17 mouse cellular contexts compared by ENCODE assay signal in genomic region chr4:77664761-77665160, GRCm38 (mm10).
"Had no signal": no experiment of that assay in that cellular context is flagged by ENCODE, and none has a peak within 500 bp of the region (broad histone marks: within the 10 kb centered on the region; RNA-seq: fewer than 3 reads in every experiment).

No protein-coding gene starts in this region.

- H3K27ac ChIP-seq: lung, embryonic 15.5 days; macrophage; midbrain, embryonic 13.5 days; midbrain, embryonic 15.5 days; neural tube, embryonic 12.5 days; stomach, embryonic 15.5 days; stomach, postnatal 0 days had no signal

- ATAC-seq: lung, postnatal 0 days; midbrain, embryonic 13.5 days; midbrain, embryonic 15.5 days had no signal

- DNase-seq: lung, adult 2 months; lung, postnatal 14 days; lung, postnatal 36 days; right cerebral cortex, postnatal 14 days; thymus, adult 2 months; thymus, postnatal 25 days; thymus, postnatal 4 days had no signal

- H3K27me3 ChIP-seq: lung, embryonic 15.5 days; megakaryocyte, embryonic 14.5 days; midbrain, embryonic 13.5 days; midbrain, embryonic 15.5 days; neural tube, embryonic 12.5 days; stomach, embryonic 15.5 days had no signal

- H3K9me3 ChIP-seq: lung, embryonic 15.5 days; megakaryocyte, embryonic 14.5 days; midbrain, embryonic 13.5 days; midbrain, embryonic 15.5 days; neural tube, embryonic 12.5 days; stomach, embryonic 15.5 days had no signal

- H3K4me2 ChIP-seq: lung, embryonic 15.5 days; midbrain, embryonic 11.5 days; midbrain, embryonic 13.5 days; midbrain, embryonic 15.5 days; neural tube, embryonic 12.5 days; stomach, embryonic 15.5 days had no signal

- H3K4me1 ChIP-seq: lung, embryonic 15.5 days; megakaryocyte, embryonic 14.5 days; midbrain, embryonic 13.5 days; midbrain, embryonic 15.5 days; neural tube, embryonic 12.5 days; stomach, embryonic 15.5 days had no signal

- H3K9ac ChIP-seq: lung, embryonic 15.5 days; midbrain, embryonic 13.5 days; midbrain, embryonic 15.5 days; neural tube, embryonic 12.5 days; stomach, embryonic 15.5 days had no signal

- H3K4me3 ChIP-seq: lung, embryonic 15.5 days; megakaryocyte, embryonic 14.5 days; midbrain, embryonic 13.5 days; midbrain, embryonic 15.5 days; neural tube, embryonic 12.5 days; stomach, embryonic 15.5 days had no signal

- H3K36me3 ChIP-seq: lung, embryonic 15.5 days; midbrain, embryonic 13.5 days; midbrain, embryonic 15.5 days; neural tube, embryonic 12.5 days; stomach, embryonic 15.5 days had no signal
